Mouse (Mus musculus) thymus, adult 2 months (tissue): ENCODE results near the gene Eif2ak4.

Experiments
- CTCF ChIP-seq: fragments of 200-500 bp; IDR thresholded peaks from 2 replicates; pipeline ENCODE4 v1.5.1; 2012; ENCODE audit warnings: mild to moderate bottlenecking, control low read depth, low read length, moderate library complexity, borderline replicate concordance; ENCODE audit not compliant: control insufficient read depth, poor library complexity, insufficient read depth; ENCODE audit errors: extremely low read depth
- POLR2A ChIP-seq: fragments of 200-500 bp; IDR thresholded peaks from 2 replicates; pipeline ENCODE4 v1.6.1; 2012; ENCODE audit warnings: mild to moderate bottlenecking, low read length, control low read depth, moderate library complexity; ENCODE audit not compliant: control insufficient read depth, poor library complexity, insufficient read depth; ENCODE audit errors: extremely low read depth

DNA sequence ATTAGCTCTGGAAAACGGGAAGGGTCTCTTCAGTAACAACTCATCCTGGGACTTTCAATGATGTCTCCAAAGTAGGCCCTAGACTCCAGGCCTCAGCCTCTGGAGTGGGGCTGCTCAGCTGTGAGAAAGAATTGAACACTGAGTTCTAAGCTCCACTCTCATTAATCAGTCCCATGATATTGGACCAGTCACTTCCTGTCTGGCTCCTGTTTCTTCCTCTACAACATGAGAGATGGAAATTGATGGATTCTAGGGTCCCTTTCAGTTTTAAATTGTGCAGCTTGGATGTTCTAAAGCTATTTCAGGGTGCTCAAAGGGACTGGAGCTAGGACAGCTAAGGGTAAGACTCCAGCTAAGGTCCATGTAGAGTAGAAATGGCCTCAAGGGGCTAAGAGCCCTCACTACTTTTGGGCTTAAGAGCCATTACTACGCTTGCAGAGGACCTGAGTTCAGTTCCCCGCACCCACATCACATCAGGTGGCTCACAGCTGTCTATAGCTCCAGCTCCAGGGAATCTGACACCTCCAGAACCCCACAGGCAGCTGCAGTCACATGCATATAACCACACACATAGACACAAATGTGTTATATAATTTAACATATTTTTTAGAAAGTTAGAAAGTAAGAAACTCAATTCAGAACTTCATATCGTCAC is 103.5 kb downstream of the Eif2ak4 start:
- TF ChIP-seq CTCF: no peak
- TF ChIP-seq POLR2A: no peak
